24 mouse cellular contexts compared by ENCODE assay signal in the genomic region with DNA sequence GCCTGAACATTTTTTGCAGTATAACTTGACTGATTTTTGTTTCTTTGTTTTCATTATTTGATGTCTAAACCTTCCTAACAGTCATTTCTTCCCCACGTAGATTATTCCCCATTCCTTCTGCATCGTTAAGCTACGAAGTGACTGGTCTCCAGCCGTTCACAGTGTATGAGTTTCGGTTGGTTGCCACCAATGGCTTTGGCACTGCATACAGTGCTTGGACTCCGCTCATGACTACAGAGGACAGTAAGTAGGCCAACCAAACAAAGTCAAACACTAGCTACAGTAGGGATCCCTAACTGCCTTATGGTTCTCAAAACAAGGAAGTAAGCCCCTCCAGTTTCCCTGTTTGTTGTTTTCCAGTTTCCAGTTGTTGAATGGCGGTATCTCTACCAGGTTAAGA.
"Had no signal": no experiment of that assay in that cellular context is flagged by ENCODE, and none has a peak within 500 bp of the region (broad histone marks: within the 10 kb centered on the region; RNA-seq: fewer than 3 reads in every experiment).

No protein-coding gene starts in this region.

- H3K4me3 ChIP-seq: heart, embryonic 13.5 days; heart, embryonic 15.5 days; hindbrain, embryonic 13.5 days; hindbrain, embryonic 15.5 days; kidney, embryonic 15.5 days; limb, embryonic 13.5 days; limb, embryonic 15.5 days; liver, embryonic 12.5 days had no signal

- H3K4me1 ChIP-seq: heart, embryonic 13.5 days; heart, embryonic 15.5 days; kidney, embryonic 15.5 days; limb, embryonic 13.5 days; limb, embryonic 15.5 days; liver, embryonic 12.5 days had no signal

- H3K36me3 ChIP-seq: heart, embryonic 13.5 days; heart, embryonic 15.5 days; hindbrain, embryonic 13.5 days; hindbrain, embryonic 15.5 days; kidney, embryonic 15.5 days; limb, embryonic 13.5 days; limb, embryonic 15.5 days; liver, embryonic 12.5 days had no signal

- DNase-seq: gastrocnemius, postnatal 14 days; gastrocnemius, postnatal 36 days; heart, adult 18-20 months; heart, postnatal 14 days; heart, postnatal 36 days; kidney, adult 11 months; kidney, adult 2 months; kidney, adult 9 months; kidney, postnatal 14 days; kidney, postnatal 36 days; layer of hippocampus, adult 9-11 months; layer of hippocampus, postnatal 36 days; left cerebral cortex, postnatal 4 days had no signal

- H3K27me3 ChIP-seq: heart, embryonic 13.5 days; heart, embryonic 15.5 days; hindbrain, embryonic 13.5 days; hindbrain, embryonic 15.5 days; kidney, embryonic 15.5 days; limb, embryonic 13.5 days; limb, embryonic 15.5 days; liver, embryonic 12.5 days had no signal

- H3K9ac ChIP-seq: heart, embryonic 13.5 days; heart, embryonic 15.5 days; hindbrain, embryonic 13.5 days; hindbrain, embryonic 15.5 days; kidney, embryonic 15.5 days; limb, embryonic 13.5 days; limb, embryonic 15.5 days; liver, embryonic 12.5 days; liver, embryonic 14.5 days had no signal

- H3K27ac ChIP-seq: heart, embryonic 13.5 days; heart, embryonic 15.5 days; hindbrain, embryonic 13.5 days; hindbrain, embryonic 15.5 days; hindbrain, postnatal 0 days; kidney, embryonic 15.5 days; kidney, postnatal 0 days; limb, embryonic 13.5 days; limb, embryonic 15.5 days; liver, embryonic 12.5 days; liver, embryonic 14.5 days had no signal
